Mouse (Mus musculus): ENCODE data around the gene Men1.

- TF ChIP-seq POLR2A (IDR thresholded peaks at IDR 0.05; ENCODE audit: control insufficient read depth, extremely low read depth, insufficient read depth, low read length, poor library complexity) = no peak
- TF ChIP-seq CTCF (IDR thresholded peaks at IDR 0.05; ENCODE audit: borderline replicate concordance, control insufficient read depth, extremely low read depth, insufficient read depth, low read length, poor library complexity) = no peak
Measured at GRCm38 (mm10) chr19:6299003-6299402, 35.8 kb upstream of the Men1 start.

All from thymus, adult 2 months (tissue).